Mouse (Mus musculus) neural tube, embryonic 15.5 days (tissue): ENCODE measurements around the gene Srd5a2. TPM values are rescaled to one million over a fixed set of nuclear protein-coding genes. Genes with fewer than 3 reads are reported as not detected.

ENCODE experiments used
- ATAC-seq: fragments of 200-750 bp; cut with Nextera tagmentation; 2 replicates; pipeline ENCODE4 v1.8.0; 2017; ENCODE audit warnings: mild to moderate bottlenecking, moderate TSS enrichment, moderate library complexity; ENCODE audit not compliant: low FRiP score
- H3K27ac ChIP-seq: fragments of 300-500 bp; sonication (generic); replicated peaks from 2 replicates; pipeline ENCODE4 v1.5.1; 2015; ENCODE audit warnings: mild to moderate bottlenecking, inconsistent platforms
- H3K27me3 ChIP-seq: fragments of 300-500 bp; sonication (generic); replicated peaks from 2 replicates; pipeline ENCODE4 v1.6.1; 2015; ENCODE audit warnings: inconsistent platforms
- H3K36me3 ChIP-seq: fragments of 300-500 bp; sonication (generic); 2 replicates; pipeline ENCODE4 v1.6.1; 2015; ENCODE audit warnings: inconsistent platforms
- H3K4me1 ChIP-seq: fragments of 300-500 bp; sonication (generic); 2 replicates; pipeline ENCODE4 v1.6.1; 2015; ENCODE audit warnings: inconsistent platforms
- H3K4me2 ChIP-seq: fragments of 300-500 bp; sonication (generic); 2 replicates; pipeline ENCODE4 v1.6.1; 2015; ENCODE audit warnings: inconsistent platforms, mild to moderate bottlenecking, moderate library complexity
- H3K4me3 ChIP-seq: fragments of 300-500 bp; sonication (generic); replicated peaks from 2 replicates; pipeline ENCODE4 v1.5.1; 2015; ENCODE audit warnings: mild to moderate bottlenecking, inconsistent platforms
- H3K9ac ChIP-seq: fragments of 300-500 bp; sonication (generic); replicated peaks from 2 replicates; pipeline ENCODE4 v1.6.1; 2015; ENCODE audit warnings: mild to moderate bottlenecking, inconsistent platforms
- H3K9me3 ChIP-seq: fragments of 300-500 bp; sonication (generic); replicated peaks from 2 replicates; pipeline ENCODE4 v1.6.1; 2016; ENCODE audit warnings: inconsistent platforms
- WGBS: fragments of 180-500 bp; shearing (Covaris S2); methylation state at CpG from one replicate; pipeline ENCODE4 v1.1.7; 2015; ENCODE audit warnings: mixed read lengths; 5-methylcytosine and 5-hydroxymethylcytosine counted together
- polyA plus RNA-seq: library from polyadenylated mRNA; unstranded; fragments of >200 nt; fragmentation: Nextera tagmentation; extraction: Ambion mirVana; gene quantifications from 2 replicates; pipeline ENCODE4 v1.2.1, GENCODE M21; 2015

Srd5a2 gene
- polyA plus RNA-seq, 1 experiment from 2014 or later: 0.33 TPM

GRCm38 (mm10) chr17:74020526-74021203, 27.1 kb downstream of the Srd5a2 start:
- Histone ChIP-seq H3K4me2 (peak overlapping the region; percentile 25; the same call in 1 of the 2 replicates), H3K36me3 (no peaks in the 10 kb centered on the region)
- ATAC-seq: peak; percentile 55; the same call in 1 of the 2 replicates

GRCm38 (mm10) chr17:74018281-74018680, 29.4 kb downstream of the Srd5a2 start:
- ATAC-seq: no peak
- H3K27ac ChIP-seq: no peak overlapping the region
- H3K9me3 ChIP-seq: no peaks in the 10 kb centered on the region
- no peak overlapping the region for H3K4me3 ChIP-seq
- WGBS: 88% methylated on average over 4 of the region's 4 CpGs
- H3K27me3 ChIP-seq: no peaks in the 10 kb centered on the region
- H3K9ac ChIP-seq: no peak overlapping the region
- H3K4me1 ChIP-seq: peaks cover 5% of the 10 kb centered on the region; the same call in 1 of the 2 replicates
- no peaks in the 10 kb centered on the region for H3K36me3 ChIP-seq
- H3K4me2 ChIP-seq: no peak overlapping the region

More at GRCm38 (mm10) chr17:74020526-74021203, 27.1 kb downstream of the Srd5a2 start:
- no peak overlapping the region for H3K27ac ChIP-seq
- no peak overlapping the region for H3K9ac ChIP-seq
- no peaks in the 10 kb centered on the region for H3K9me3 ChIP-seq
- whole genome bisulfite sequencing: 37% methylated on average over 8 of the region's 8 CpGs
- no peak overlapping the region for H3K4me3 ChIP-seq
- H3K4me1 ChIP-seq: peaks cover 5% of the 10 kb centered on the region; the same call in 1 of the 2 replicates
- no peaks in the 10 kb centered on the region for H3K27me3 ChIP-seq

- no peak overlapping the region for H3K4me3 ChIP-seq
- WGBS: 94% methylated on average over 1 of the region's 1 CpGs
- H3K9ac ChIP-seq: no peak overlapping the region
- H3K27ac ChIP-seq: no peak overlapping the region
- no peak overlapping the region for H3K4me2 ChIP-seq
- no peaks in the 10 kb centered on the region for H3K27me3 ChIP-seq
- H3K9me3 ChIP-seq: no peaks in the 10 kb centered on the region
- H3K4me1 ChIP-seq: peaks cover 5% of the 10 kb centered on the region; the same call in 1 of the 2 replicates
- ATAC-seq: no peak
- no peaks in the 10 kb centered on the region for H3K36me3 ChIP-seq
These were observed 30.1 kb downstream of the Srd5a2 start for GRCm38 (mm10) chr17:74017649-74018048.

- Histone ChIP-seq H3K4me3 (no peak overlapping the region), H3K9me3 (no peaks in the 10 kb centered on the region), H3K4me2 (no peak overlapping the region), H3K27me3 (no peaks in the 10 kb centered on the region), H3K9ac (no peak overlapping the region), H3K27ac (no peak overlapping the region), H3K4me1 (peaks cover 2% of the 10 kb centered on the region; the same call in 1 of the 2 replicates), H3K36me3 (no peaks in the 10 kb centered on the region)
- ATAC-seq: no peak
- 85% methylated on average over 6 of the region's 6 CpGs for WGBS
These were observed 32.6 kb downstream of the Srd5a2 start for GRCm38 (mm10) chr17:74015128-74015527.

GRCm38 (mm10) chr17:74008680-74009079, 39.0 kb downstream of the Srd5a2 start:
- no peaks in the 10 kb centered on the region for H3K4me1 ChIP-seq
- H3K36me3 ChIP-seq: no peaks in the 10 kb centered on the region
- no peak overlapping the region for H3K4me3 ChIP-seq
- H3K4me2 ChIP-seq: no peak overlapping the region
- no peak overlapping the region for H3K9ac ChIP-seq
- 68% methylated on average over 4 of the region's 4 CpGs for WGBS
- H3K27ac ChIP-seq: no peak overlapping the region
- H3K9me3 ChIP-seq: no peaks in the 10 kb centered on the region
- no peak for ATAC-seq
- no peaks in the 10 kb centered on the region for H3K27me3 ChIP-seq

GRCm38 (mm10) chr17:74007001-74007400, 40.7 kb downstream of the Srd5a2 start:
- Histone ChIP-seq H3K4me2 (no peak overlapping the region), H3K9me3 (no peaks in the 10 kb centered on the region), H3K4me3 (no peak overlapping the region), H3K27ac (no peak overlapping the region), H3K9ac (no peak overlapping the region), H3K4me1 (no peaks in the 10 kb centered on the region), H3K36me3 (no peaks in the 10 kb centered on the region), H3K27me3 (no peaks in the 10 kb centered on the region)
- 83% methylated on average over 8 of the region's 8 CpGs for WGBS
- no peak for ATAC-seq

- Histone ChIP-seq H3K36me3 (no peaks in the 10 kb centered on the region), H3K4me2 (no peak overlapping the region), H3K4me3 (no peak overlapping the region), H3K9me3 (no peaks in the 10 kb centered on the region), H3K4me1 (no peaks in the 10 kb centered on the region), H3K27ac (no peak overlapping the region), H3K9ac (no peak overlapping the region), H3K27me3 (no peaks in the 10 kb centered on the region)
- WGBS: 88% methylated on average over 2 of the region's 2 CpGs
- ATAC-seq: no peak
These were observed 45.3 kb downstream of the Srd5a2 start for GRCm38 (mm10) chr17:74002396-74002795.

- Histone ChIP-seq H3K27ac (no peak overlapping the region), H3K4me2 (no peak overlapping the region), H3K9ac (no peak overlapping the region), H3K27me3 (no peaks in the 10 kb centered on the region), H3K4me3 (no peak overlapping the region), H3K36me3 (no peaks in the 10 kb centered on the region), H3K9me3 (no peaks in the 10 kb centered on the region), H3K4me1 (no peaks in the 10 kb centered on the region)
- WGBS: 90% methylated on average over 13 of the region's 13 CpGs
- ATAC-seq: no peak
These were observed 51.6 kb downstream of the Srd5a2 start for GRCm38 (mm10) chr17:73995907-73996645.

GRCm38 (mm10) chr17:73991264-73991663, 56.5 kb downstream of the Srd5a2 start:
- H3K4me2 ChIP-seq: no peak overlapping the region
- no peaks in the 10 kb centered on the region for H3K36me3 ChIP-seq
- no peaks in the 10 kb centered on the region for H3K4me1 ChIP-seq
- no peaks in the 10 kb centered on the region for H3K9me3 ChIP-seq
- ATAC-seq: no peak
- H3K27me3 ChIP-seq: no peaks in the 10 kb centered on the region
- no peak overlapping the region for H3K4me3 ChIP-seq
- H3K9ac ChIP-seq: no peak overlapping the region
- H3K27ac ChIP-seq: no peak overlapping the region
- 90% methylated on average over 4 of the region's 4 CpGs for WGBS

- no peak overlapping the region for H3K4me3 ChIP-seq
- H3K4me2 ChIP-seq: no peak overlapping the region
- no peak overlapping the region for H3K27ac ChIP-seq
- H3K9me3 ChIP-seq: no peaks in the 10 kb centered on the region
- no peaks in the 10 kb centered on the region for H3K27me3 ChIP-seq
- H3K36me3 ChIP-seq: no peaks in the 10 kb centered on the region
- no peaks in the 10 kb centered on the region for H3K4me1 ChIP-seq
- 85% methylated on average over 2 of the region's 2 CpGs for WGBS
- no peak for ATAC-seq
- no peak overlapping the region for H3K9ac ChIP-seq
These were observed 61.1 kb downstream of the Srd5a2 start for GRCm38 (mm10) chr17:73986571-73986970.

- Histone ChIP-seq H3K4me1 (no peaks in the 10 kb centered on the region), H3K27ac (no peak overlapping the region), H3K4me3 (no peak overlapping the region), H3K4me2 (no peak overlapping the region), H3K9ac (no peak overlapping the region), H3K36me3 (no peaks in the 10 kb centered on the region), H3K9me3 (no peaks in the 10 kb centered on the region), H3K27me3 (no peaks in the 10 kb centered on the region)
- no peak for ATAC-seq
- WGBS: 89% methylated on average over 4 of the region's 4 CpGs
These were observed 61.8 kb downstream of the Srd5a2 start for GRCm38 (mm10) chr17:73985936-73986335.

- ATAC-seq: no peak
- Histone ChIP-seq H3K27ac (no peak overlapping the region), H3K4me3 (no peak overlapping the region), H3K9ac (no peak overlapping the region), H3K36me3 (no peaks in the 10 kb centered on the region), H3K4me1 (no peaks in the 10 kb centered on the region), H3K27me3 (no peaks in the 10 kb centered on the region), H3K4me2 (no peak overlapping the region), H3K9me3 (no peaks in the 10 kb centered on the region)
- 27% methylated on average over 4 of the region's 4 CpGs for WGBS
These were observed 63.2 kb downstream of the Srd5a2 start for GRCm38 (mm10) chr17:73984508-73984907.
